Mouse (Mus musculus) brown adipose tissue, adult 24 weeks (tissue): ENCODE measurements around the gene Rilpl1. TPM values are rescaled to one million over a fixed set of nuclear protein-coding genes. Genes with fewer than 3 reads are reported as not detected.
"Not testable (repeated sequence)": the region's sequence is repeated elsewhere in the genome, so short reads cannot be mapped to it uniquely, and the experiment has no call there.

Source experiments
- H3K27ac ChIP-seq: fragments of 200-500 bp; replicated peaks from 2 replicates; pipeline ENCODE4 v1.5.1; 2012; ENCODE audit warnings: low read depth, mild to moderate bottlenecking, low read length
- H3K4me1 ChIP-seq: fragments of 200-500 bp; 2 replicates; pipeline ENCODE4 v1.6.1; 2012; ENCODE audit warnings: low read length, mixed read lengths; ENCODE audit not compliant: control insufficient read depth, insufficient read depth, insufficient read length
- H3K4me3 ChIP-seq: fragments of 200-500 bp; 2 replicates; pipeline ENCODE4 v1.5.1; 2012; ENCODE audit warnings: low read depth, mild to moderate bottlenecking, low read length, moderate library complexity; ENCODE audit not compliant: insufficient read depth
- polyA plus RNA-seq: library from polyadenylated mRNA; stranded (reverse); fragments of >200 nt; gene quantifications from 2 replicates; pipeline ENCODE4 v1.2.4, GENCODE M21; 2012; ENCODE audit not compliant: missing spikeins, insufficient read depth, insufficient read length

Gene Rilpl1
- polyA plus RNA-seq, 1 experiment: 4.9 TPM

DNA sequence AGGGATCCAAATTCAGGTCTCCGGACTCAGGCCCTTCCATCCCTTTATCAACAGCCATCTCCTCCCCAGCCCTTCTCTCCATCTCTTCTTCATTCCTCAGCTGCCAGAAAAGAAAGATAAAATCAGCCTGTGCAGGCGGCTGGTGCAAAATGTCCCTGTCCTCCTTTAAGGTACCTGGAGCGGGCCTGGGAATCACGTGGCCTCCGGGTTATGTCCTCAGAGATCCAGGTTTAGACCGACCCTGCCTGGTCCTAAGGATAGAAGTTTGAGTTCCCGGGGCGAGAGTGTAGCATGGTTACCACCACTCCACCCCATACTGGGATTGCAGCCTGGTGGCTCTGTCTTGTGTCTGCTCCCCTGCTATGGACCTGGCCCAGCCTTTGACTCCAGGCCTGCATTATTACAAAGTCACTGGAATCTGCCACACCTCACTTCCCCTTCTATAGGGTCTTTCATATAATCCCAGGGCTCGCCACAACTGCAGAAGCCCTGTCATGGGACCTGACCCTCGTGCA, 20.6 kb downstream of the Rilpl1 start:
- Histone ChIP-seq H3K4me3 (no peak overlapping the region), H3K4me1 (no peaks in the 10 kb centered on the region), H3K27ac (no peak overlapping the region)

DNA sequence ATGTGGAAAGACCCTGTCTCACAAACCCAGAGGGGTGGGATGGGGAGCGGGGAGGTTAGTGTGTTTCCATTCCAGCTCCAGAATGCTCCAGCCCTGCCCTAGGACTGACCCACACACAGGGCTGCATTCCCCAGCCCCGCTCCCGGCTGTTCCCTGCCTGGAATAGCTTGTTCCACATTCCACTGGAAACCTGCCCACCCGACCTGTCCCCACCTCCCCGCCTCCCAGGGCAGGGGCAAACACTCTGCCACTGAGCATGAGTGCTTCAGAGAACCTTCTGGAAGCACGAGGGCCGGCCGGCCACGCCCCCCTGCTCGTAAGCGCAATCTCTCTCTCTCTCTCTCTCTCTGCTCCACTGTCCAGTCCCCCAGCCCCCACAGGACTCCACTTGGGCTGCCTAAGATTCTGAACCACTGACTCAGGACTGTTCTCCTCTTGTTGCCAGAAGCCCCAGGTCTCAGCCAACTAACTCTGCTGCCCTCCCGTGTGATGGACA, 21.4 kb downstream of the Rilpl1 start:
- Histone ChIP-seq H3K4me3 (no peak overlapping the region), H3K27ac (no peak overlapping the region), H3K4me1 (no peaks in the 10 kb centered on the region)

- Histone ChIP-seq H3K27ac (no peak overlapping the region), H3K4me1 (no peaks in the 10 kb centered on the region), H3K4me3 (no peak overlapping the region)
These were observed 22.0 kb downstream of the Rilpl1 start for GRCm38 (mm10) chr5:124509200-124509599.

- Histone ChIP-seq H3K27ac (no peak overlapping the region), H3K4me1 (no peaks in the 10 kb centered on the region), H3K4me3 (no peak overlapping the region)
These were observed 24.3 kb downstream of the Rilpl1 start for GRCm38 (mm10) chr5:124506731-124507359.

- no peak overlapping the region for H3K4me3 ChIP-seq
- peaks cover 3% of the 10 kb centered on the region; the same call in 1 of the 2 replicates for H3K4me1 ChIP-seq
- H3K27ac ChIP-seq: no peak overlapping the region
These were observed 26.0 kb downstream of the Rilpl1 start for GRCm38 (mm10) chr5:124505235-124505634.

- Histone ChIP-seq H3K4me3 (no peak overlapping the region), H3K4me1 (peaks cover 3% of the 10 kb centered on the region; the same call in 1 of the 2 replicates), H3K27ac (no peak overlapping the region)
These were observed 27.4 kb downstream of the Rilpl1 start for GRCm38 (mm10) chr5:124503742-124504141.

- peaks cover 10% of the 10 kb centered on the region; the same call in 1 of the 2 replicates for H3K4me1 ChIP-seq
- H3K4me3 ChIP-seq: no peak overlapping the region
- H3K27ac ChIP-seq: no peak overlapping the region
These were observed 29.6 kb downstream of the Rilpl1 start for GRCm38 (mm10) chr5:124501541-124501940.

DNA sequence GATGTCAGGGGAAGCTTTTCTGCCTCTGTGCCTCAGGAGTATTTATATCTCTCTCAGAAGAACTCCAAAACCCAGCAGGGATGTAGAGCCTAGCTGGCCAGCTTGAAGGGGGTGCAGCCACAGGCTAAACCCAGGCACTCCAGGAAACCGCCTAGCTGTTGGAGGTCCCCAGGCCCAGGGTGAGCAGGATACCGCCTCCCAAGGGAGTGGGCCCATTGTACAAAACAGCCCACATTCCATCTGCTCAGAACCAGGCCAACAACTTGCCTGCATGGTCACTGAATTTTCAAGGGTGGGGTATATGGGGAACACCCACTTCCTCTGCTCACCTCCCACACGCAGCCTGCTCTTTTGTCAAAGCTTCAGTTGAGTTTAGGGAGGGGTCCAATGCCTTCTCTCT, 30.6 kb downstream of the Rilpl1 start:
- no peak overlapping the region for H3K4me3 ChIP-seq
- H3K27ac ChIP-seq: no peak overlapping the region
- peaks cover 10% of the 10 kb centered on the region; the same call in 1 of the 2 replicates for H3K4me1 ChIP-seq

DNA sequence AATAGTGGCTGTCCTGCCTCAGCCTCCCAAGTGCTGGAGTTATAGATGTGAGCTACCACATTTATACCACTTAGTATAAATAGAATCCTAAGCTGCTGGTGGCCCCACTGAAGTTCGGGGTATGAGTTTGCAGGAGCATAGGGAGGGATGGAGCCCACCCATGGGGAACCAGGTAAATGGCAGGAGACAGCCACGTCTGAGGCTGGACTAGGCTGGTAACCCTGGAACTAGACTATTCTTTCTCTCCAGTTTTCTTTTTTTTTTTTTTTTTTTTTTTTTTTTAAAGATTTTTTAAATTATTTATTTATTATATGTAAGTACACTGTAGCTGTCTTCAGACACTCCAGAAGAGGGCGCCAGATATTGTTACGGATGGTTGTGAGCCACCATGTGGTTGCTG, 31.2 kb downstream of the Rilpl1 start:
- H3K4me3 ChIP-seq, H3K27ac ChIP-seq, H3K4me1 ChIP-seq: not testable (repeated sequence)

DNA sequence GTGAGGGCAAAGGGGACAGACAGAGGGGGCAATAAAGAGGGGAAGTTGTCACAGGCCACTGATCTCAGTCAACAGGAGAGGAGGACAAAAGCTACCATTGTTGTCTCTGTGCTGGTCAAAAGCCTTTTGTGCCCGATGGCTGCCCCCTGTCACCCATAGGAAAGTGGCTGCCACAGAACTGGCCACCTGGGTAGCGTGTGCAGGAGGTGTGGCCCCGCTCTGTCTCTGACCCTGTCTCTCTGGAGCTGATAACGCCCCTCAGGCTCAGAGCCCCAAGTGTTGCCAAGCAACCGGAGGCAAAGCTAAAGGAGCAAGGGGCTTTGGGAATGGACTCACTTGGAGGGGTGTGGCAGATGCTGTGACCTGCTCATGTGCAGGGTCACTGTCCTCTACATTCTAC, 32.2 kb downstream of the Rilpl1 start:
- Histone ChIP-seq H3K4me3 (no peak overlapping the region), H3K27ac (no peak overlapping the region)

DNA sequence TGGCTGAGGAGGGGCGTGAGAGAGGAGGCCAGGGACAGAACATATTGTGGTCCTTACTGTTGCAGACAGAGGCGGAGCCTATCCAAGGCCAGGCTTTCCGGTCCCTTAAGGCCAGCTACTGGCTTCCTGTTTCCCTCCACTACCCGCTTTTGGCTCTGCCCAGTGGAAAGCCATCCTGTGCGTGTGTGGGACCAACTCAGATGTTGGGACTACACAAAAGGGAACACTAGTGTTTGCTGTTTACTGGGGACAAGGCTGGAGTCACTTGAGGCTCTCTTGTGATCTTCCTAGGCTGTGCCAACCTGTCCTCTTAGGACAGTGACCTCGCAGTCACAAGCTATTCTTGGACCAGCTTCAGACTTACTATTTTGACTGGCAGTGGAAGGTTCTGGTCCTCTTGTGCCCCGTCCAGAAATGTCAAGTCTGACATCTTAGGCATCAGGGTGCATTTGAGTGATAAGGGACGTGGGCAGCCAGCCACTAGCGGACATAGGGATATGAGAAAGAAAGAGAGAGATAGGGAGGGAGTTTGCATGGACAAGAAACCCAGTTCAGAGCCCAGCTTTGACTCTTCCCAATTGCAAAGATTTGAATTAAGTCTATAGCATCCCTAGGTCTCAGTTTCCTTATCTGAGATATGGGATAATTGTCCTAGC, 32.8 kb downstream of the Rilpl1 start:
- Histone ChIP-seq H3K4me3 (no peak overlapping the region), H3K27ac (peak overlapping the region; percentile 55), H3K4me1 (peaks cover 10% of the 10 kb centered on the region; the same call in 1 of the 2 replicates)

More for the DNA sequence above, 32.2 kb downstream of the Rilpl1 start:
- H3K4me1 ChIP-seq: peaks cover 10% of the 10 kb centered on the region; the same call in 1 of the 2 replicates

- H3K27ac ChIP-seq: no peak overlapping the region; the same call in 1 of the 2 replicates
- peaks cover 10% of the 10 kb centered on the region; the same call in 1 of the 2 replicates for H3K4me1 ChIP-seq
- no peak overlapping the region for H3K4me3 ChIP-seq
These were observed 34.3 kb downstream of the Rilpl1 start for GRCm38 (mm10) chr5:124496614-124497514.

- no peak overlapping the region for H3K27ac ChIP-seq
- peaks cover 8% of the 10 kb centered on the region; the same call in 1 of the 2 replicates for H3K4me1 ChIP-seq
- H3K4me3 ChIP-seq: no peak overlapping the region
These were observed 35.6 kb downstream of the Rilpl1 start for GRCm38 (mm10) chr5:124495547-124495946.

DNA sequence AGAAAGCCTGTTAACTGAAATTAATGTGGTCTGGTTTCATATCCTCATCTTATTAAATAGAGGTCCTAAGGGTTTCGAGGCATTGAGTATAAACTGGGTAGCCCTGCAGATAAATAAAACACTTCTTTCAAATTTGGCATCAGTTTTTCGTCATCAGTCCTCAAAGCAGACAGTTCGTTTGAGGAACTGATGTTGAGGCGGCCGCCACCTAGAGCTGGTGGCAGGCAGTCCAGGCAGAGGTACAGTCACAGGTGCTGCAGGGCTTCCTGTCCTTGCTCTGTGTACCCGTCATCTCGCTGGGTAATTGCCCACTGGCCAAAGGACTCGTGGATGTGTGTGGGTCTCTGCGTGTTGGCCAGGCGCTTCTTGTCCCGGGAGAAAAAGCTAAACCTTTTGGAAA, 37.7 kb downstream of the Rilpl1 start:
- Histone ChIP-seq H3K4me1 (peaks cover 5% of the 10 kb centered on the region; the same call in 1 of the 2 replicates), H3K27ac (no peak overlapping the region), H3K4me3 (no peak overlapping the region)

DNA sequence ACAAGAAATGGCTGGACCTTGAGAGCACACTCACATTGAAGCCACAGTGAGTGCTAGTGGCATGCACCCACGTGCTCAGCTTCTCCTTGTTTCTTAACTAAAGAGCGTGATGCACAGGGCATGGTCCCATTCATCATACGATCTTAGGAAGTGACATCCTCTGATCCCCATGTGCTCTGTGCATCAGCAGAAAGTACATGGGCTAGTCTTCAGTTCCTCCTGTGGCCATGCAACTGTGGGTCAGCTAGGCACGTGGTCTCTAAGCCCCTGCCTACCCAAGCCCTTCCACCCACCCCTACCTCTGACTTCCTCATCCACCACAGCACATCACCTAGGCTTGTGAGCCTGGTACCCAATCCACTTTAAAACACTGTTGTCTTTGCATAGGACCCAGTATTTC, 38.6 kb downstream of the Rilpl1 start:
- H3K4me3 ChIP-seq: no peak overlapping the region
- H3K27ac ChIP-seq: no peak overlapping the region
- H3K4me1 ChIP-seq: no peaks in the 10 kb centered on the region
